Mouse (Mus musculus) embryo, embryonic 9.5 days (tissue): ENCODE results near the gene Scg2.

Source experiments
- DNase-seq: peaks from one replicate; pipeline ENCODE4 v3.0.0-alpha.2; 2017; ENCODE audit errors: extremely low spot score

The Scg2 gene

GRCm38 (mm10) chr1:79439609-79440308 lies at the start of gene Scg2:
Scg2 (minus strand) TSS chr1:79440120.
- DNase-seq, result peak; percentile 84

GRCm38 (mm10) chr1:79485546-79485945 lies 45.6 kb upstream of the Scg2 start:
- DNase-seq, result no peak

- DNase-seq, result no peak
Measured at GRCm38 (mm10) chr1:79470856-79471255, 30.9 kb upstream of the Scg2 start.

GRCm38 (mm10) chr1:79469871-79470270 lies 30.0 kb upstream of the Scg2 start:
- DNase-seq, result no peak

DNA sequence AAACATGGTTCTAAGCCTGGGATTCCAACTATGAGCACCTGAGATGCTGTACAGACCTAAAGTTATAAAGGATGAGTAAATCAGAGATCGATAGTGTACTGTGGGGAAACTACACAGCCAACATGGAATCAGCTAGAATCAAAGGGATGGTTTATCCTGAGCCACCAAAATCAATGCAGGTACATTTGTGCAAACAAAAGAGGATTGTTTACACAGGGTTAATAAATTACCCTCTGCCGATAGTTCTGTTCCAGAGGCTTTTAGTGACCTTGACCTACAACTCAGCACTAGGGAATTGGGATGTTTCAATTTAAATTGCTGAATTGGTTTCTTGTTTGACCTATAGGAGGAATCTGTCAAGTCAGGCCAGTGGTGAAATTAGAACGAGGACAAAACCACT lies 26.7 kb upstream of the Scg2 start:
- no peak for DNase-seq

DNA sequence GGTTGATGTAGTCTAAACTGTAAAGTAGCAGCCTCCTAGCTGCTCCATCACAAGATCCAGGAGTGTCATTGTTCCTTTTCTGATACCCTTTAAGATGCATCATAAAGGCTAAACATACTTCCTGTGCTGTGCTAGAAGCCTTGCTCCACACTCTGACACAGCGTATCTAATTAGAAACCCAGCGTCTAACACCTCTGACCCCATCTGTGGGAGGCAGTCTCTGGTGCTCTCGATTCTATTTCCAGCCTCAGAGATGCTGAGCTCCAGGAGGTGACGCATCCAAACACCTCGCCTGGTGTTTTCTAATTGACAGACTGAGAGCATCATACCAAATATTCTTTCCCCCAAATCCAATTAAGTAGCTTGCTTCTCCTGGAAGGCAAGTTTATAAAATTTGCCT lies 18.6 kb upstream of the Scg2 start:
- no peak for DNase-seq

- no peak for DNase-seq
Measured at GRCm38 (mm10) chr1:79454164-79454563, 14.2 kb upstream of the Scg2 start.

DNA sequence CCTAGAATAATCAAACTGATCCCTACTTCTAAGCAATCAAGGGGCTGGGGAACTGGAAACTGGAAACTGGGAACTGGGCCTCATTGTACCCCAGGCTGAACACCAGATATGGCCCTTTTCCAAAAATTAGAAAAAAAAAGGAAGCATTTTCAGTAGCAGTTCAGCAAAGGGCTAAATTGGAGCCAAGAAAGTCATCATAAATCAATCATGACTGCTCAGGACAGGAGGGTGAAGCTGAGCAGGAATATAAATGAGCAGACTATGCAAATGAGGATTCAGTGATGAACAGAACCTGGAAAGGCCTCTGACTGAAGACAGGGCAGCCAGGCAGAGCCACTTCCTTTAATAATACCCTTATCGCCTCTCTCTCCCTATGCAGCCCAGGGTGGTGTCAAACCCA lies 12.4 kb upstream of the Scg2 start:
- DNase-seq, result no peak

DNA sequence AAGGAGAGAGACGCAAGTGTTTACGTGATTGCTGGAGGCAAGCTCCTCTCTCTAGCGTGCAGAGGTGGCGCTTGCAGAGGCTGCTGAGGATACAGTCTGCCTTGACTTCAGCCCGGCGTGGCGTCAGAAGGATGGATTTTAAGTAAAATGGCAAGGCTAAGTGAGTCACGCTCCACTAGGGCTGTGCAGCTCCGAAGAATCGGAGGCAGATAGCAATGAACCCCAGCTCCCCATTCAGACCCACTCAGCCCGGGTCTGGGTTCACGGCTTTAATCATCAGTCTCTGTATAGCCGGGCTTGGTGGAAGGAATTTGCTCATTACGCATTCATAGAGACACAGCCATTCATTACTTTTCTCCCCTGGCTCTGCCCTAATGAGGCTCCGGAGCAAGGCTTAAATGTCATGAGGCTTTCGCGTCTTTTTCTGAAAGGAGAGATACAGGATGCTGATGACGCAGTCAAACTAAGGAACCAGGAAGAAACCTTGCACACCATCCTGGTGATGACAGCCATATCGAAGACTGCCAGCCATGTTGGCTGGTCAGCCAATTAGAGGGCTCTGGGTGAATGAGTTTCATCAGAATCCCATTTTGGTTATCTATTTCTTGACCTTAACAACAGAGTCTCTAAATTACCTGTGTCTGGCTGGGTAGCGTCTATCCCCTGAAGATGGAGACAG lies 10.6 kb upstream of the Scg2 start:
- DNase-seq, result peak; percentile 10

- no peak for DNase-seq
Measured at GRCm38 (mm10) chr1:79449943-79450342, 10.0 kb upstream of the Scg2 start.

DNA sequence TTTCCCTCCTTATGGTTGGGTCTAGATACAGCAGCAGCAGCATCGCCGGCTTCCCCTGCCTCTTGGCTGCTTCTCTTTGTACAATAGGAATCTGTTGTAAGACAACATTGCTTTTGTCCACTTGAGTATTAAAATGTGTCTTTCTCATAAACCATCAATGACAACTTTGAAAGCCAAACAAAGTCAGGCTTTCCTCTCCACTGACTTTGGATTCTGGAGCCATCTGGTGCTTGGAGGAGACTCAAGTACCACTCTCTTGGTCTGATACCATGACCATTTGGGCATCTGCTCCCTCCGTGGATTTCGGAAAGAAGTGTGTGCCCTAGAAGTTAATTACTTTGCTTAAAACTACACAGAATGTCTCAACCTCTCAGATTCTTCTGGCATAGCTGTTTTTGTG lies 5.7 kb upstream of the Scg2 start:
- DNase-seq, result no peak

DNA sequence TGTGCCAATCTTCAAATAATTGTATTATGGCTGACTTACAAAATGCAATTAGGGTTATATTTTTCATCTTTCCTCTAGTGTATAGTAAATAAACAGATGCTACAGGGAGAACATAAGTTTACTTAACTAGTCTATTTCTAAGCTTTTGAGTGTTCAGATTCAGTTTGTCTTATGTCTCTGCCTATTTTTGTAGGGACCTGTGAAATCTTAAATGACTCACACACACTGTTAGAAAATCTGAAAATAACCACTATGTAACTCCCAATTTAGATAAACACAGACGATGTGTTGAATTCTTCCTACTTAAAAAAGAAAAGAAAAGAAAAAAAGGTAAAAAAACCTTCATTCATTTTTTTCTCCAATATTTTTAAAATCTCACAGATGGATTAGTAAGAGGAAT lies 2.2 kb downstream of the Scg2 start:
- no peak for DNase-seq

DNA sequence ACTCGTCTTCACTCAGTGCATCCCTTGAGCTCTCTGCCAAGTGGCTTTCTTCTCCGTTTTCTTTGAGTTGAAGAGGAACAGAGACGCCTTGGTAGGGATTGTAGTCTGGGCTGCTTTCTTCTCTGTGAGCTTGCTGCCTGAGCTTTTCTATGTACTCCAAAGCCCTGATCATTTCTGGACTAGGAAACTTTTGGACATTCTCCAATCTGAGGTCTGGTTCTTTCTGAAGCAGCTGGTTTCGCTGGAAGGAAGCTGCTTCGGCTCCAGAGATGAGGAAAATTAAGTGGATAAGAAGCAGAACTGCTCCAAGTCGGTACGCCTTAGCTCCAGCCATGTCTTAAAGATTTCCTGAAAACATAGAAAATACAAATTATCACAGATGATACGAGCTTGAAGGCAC lies 3.2 kb downstream of the Scg2 start:
- no peak for DNase-seq

GRCm38 (mm10) chr1:79429058-79429457 lies 10.9 kb downstream of the Scg2 start:
- DNase-seq, result no peak

- no peak for DNase-seq
Measured at GRCm38 (mm10) chr1:79415496-79415895, 24.4 kb downstream of the Scg2 start.

DNA sequence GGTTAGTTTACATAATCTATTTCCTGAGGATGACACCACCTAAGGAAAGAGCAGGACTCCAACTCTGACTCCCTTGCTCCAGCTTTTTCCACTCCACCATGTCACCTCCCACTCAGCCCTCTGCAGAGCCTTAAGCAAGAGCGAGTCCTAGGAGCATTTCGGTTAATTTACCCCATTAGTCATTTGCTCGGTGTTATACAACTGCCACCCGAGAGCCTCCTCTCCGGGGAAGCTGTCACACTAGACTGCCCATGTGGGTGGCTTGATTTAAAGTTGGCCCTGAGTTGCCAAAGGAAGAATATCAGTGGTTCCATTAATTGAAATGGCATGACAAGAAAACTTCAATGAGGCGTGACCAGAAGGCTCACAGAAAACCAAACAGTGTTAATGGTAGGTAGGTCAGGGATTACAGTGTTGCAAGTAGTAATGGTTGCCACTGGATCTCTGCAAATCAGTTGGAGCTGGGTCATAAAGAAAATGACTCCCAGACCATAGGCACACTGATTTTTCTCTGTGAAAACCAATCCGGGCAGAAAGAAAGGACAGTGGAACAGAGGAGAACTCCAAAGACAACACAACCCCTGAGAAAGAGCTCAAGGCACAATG lies 33.5 kb downstream of the Scg2 start:
- DNase-seq, result no peak

GRCm38 (mm10) chr1:79401090-79402012 lies 38.6 kb downstream of the Scg2 start:
- no peak for DNase-seq

GRCm38 (mm10) chr1:79400284-79400683 lies 39.6 kb downstream of the Scg2 start:
- DNase-seq, result no peak
